Mouse (Mus musculus) ES-E14 (cell line): ENCODE measurements around the gene Fat1. TPM values are rescaled to one million over a fixed set of nuclear protein-coding genes. Genes with fewer than 3 reads are reported as not detected.

Source experiments
- DNase-seq: peaks from one replicate; pipeline ENCODE4 v3.0.0-alpha.2; 2013; ENCODE audit warnings: low read depth, low spot score
- H3K27ac ChIP-seq: 2 replicates; pipeline ENCODE4 v1.5.1; 2012; ENCODE audit warnings: low read depth, mild to moderate bottlenecking, low read length, moderate library complexity, mixed read lengths; ENCODE audit not compliant: poor library complexity, insufficient read depth, severe bottlenecking
- H3K36me3 ChIP-seq: 2 replicates; pipeline ENCODE4 v1.6.1; 2012; ENCODE audit warnings: mild to moderate bottlenecking, low read length, moderate library complexity, mixed read lengths; ENCODE audit not compliant: control insufficient read depth, poor library complexity, insufficient read depth, severe bottlenecking
- H3K4me1 ChIP-seq, 2 experiments: fragments of 150-350 bp in 1 of 2; sonication (generic) in 1 of 2; 2 replicates each; pipeline ENCODE4 v1.6.1; 2012; ENCODE audit warnings: low read length in 2 of 2, mild to moderate bottlenecking in 1 of 2, mixed read lengths in 1 of 2; ENCODE audit not compliant: control insufficient read depth in 2 of 2, insufficient read depth in 2 of 2, poor library complexity in 1 of 2
- H3K4me3 ChIP-seq, 2 experiments: fragments of 150-350 bp in 1 of 2; sonication (generic) in 1 of 2; 2 replicates each; pipeline ENCODE4 v1.5.1; 2012; ENCODE audit warnings: low read length in 2 of 2, low read depth in 1 of 2, mild to moderate bottlenecking in 1 of 2, mixed read lengths in 1 of 2; ENCODE audit not compliant: insufficient read depth in 1 of 2, poor library complexity in 1 of 2, severe bottlenecking in 1 of 2
- H3K9ac ChIP-seq: 2 replicates; pipeline ENCODE4 v1.6.1; 2012; ENCODE audit warnings: low read depth, mild to moderate bottlenecking, low read length, mixed read lengths; ENCODE audit not compliant: poor library complexity, insufficient read depth, severe bottlenecking
- H3K9me3 ChIP-seq: fragments of 150-350 bp; sonication (generic); 2 replicates; pipeline ENCODE4 v1.6.1; 2012; ENCODE audit warnings: low read depth, mild to moderate bottlenecking, low read length; ENCODE audit not compliant: control insufficient read depth, insufficient read depth
- CHD2 ChIP-seq: IDR thresholded peaks from 2 replicates; pipeline ENCODE4 v1.6.1; 2014; ENCODE audit warnings: mild to moderate bottlenecking, low read depth, low read length, inconsistent platforms
- HCFC1 ChIP-seq: IDR thresholded peaks from 2 replicates; pipeline ENCODE4 v1.6.1; 2012; ENCODE audit warnings: low read length, inconsistent platforms, borderline replicate concordance; ENCODE audit not compliant: insufficient read depth
- MAFK ChIP-seq: IDR thresholded peaks from 2 replicates; pipeline ENCODE4 v1.6.1; 2014; ENCODE audit warnings: mild to moderate bottlenecking, low read depth, low read length, inconsistent platforms; ENCODE audit not compliant: insufficient read depth
- ZC3H11A ChIP-seq: IDR thresholded peaks from 2 replicates; pipeline ENCODE4 v1.6.1; 2012; ENCODE audit warnings: low read depth, mild to moderate bottlenecking, inconsistent platforms, low read length, borderline replicate concordance
- ZNF384 ChIP-seq: IDR thresholded peaks from 2 replicates; pipeline ENCODE4 v1.6.1; 2012; ENCODE audit warnings: low read depth, low read length, inconsistent platforms
- in situ Hi-C, 2 experiments: fragments of 600-800 bp; cut with MboI; formaldehyde crosslinking; loops; one replicate each; pipeline ENCODE4 v1.15.1; 2025; ENCODE audit warnings: low sequenced_read_pairs in 2 of 2, inconsistent platforms in 1 of 2; ENCODE audit not compliant: unreplicated experiment in 2 of 2
- total RNA-seq: library from RNA; depleted of rRNA; stranded (reverse); fragments of 300-350 nt; gene quantifications from 2 replicates; pipeline ENCODE4 v1.2.3, GENCODE M21; 2012

The Fat1 gene
- total RNA-seq, 1 experiment = 196 TPM

GRCm38 (mm10) chr8:44992664-44993063 is 57.4 kb downstream of the Fat1 start:
- TF ChIP-seq CHD2 (no peak), ZC3H11A (no peak), MAFK (no peak), HCFC1 (no peak), ZNF384 (no peak)
- no peak overlapping the region for H3K9ac ChIP-seq
- no peak overlapping the region for H3K4me3 ChIP-seq
- peaks cover 0 to 20% of the 10 kb centered on the region in 2 experiments; a peak in 3 of 4 replicates for H3K4me1 ChIP-seq
- no peak for DNase-seq
- H3K36me3 ChIP-seq = peaks cover 16% of the 10 kb centered on the region; the same call in 1 of the 2 replicates
- H3K27ac ChIP-seq = no peak overlapping the region
- H3K9me3 ChIP-seq = no peaks in the 10 kb centered on the region
- in situ Hi-C loops = no loop called here

- H3K4me1 ChIP-seq = peaks cover 0 to 20% of the 10 kb centered on the region in 2 experiments; a peak in 3 of 4 replicates
- DNase-seq = no peak
- no peak overlapping the region for H3K27ac ChIP-seq
Measured at GRCm38 (mm10) chr8:44993376-44993775, 58.1 kb downstream of the Fat1 start.

GRCm38 (mm10) chr8:44996493-44996892 is 61.2 kb downstream of the Fat1 start:
- Histone ChIP-seq H3K36me3 (peaks cover 10% of the 10 kb centered on the region; the same call in 1 of the 2 replicates), H3K4me3 (no peak overlapping the region), H3K4me1 (peaks cover 9 to 26% of the 10 kb centered on the region in 2 experiments), H3K9ac (no peak overlapping the region), H3K9me3 (no peaks in the 10 kb centered on the region), H3K27ac (no peak overlapping the region)
- in situ Hi-C loops = no loop called here
- no peak for DNase-seq
- TF ChIP-seq ZC3H11A = no peak
- no peak for TF ChIP-seq MAFK
- TF ChIP-seq CHD2 = no peak
- TF ChIP-seq HCFC1 = no peak
- TF ChIP-seq ZNF384 = no peak

More at GRCm38 (mm10) chr8:44993376-44993775, 58.1 kb downstream of the Fat1 start:
- H3K4me3 ChIP-seq = no peak overlapping the region
- TF ChIP-seq CHD2 (no peak), ZC3H11A (no peak), HCFC1 (no peak), MAFK (no peak)
- no peaks in the 10 kb centered on the region for H3K9me3 ChIP-seq
- no peak overlapping the region for H3K9ac ChIP-seq
- H3K36me3 ChIP-seq = peaks cover 16% of the 10 kb centered on the region; the same call in 1 of the 2 replicates
- in situ Hi-C loops = no loop called here

GRCm38 (mm10) chr8:44997321-44997720 is 62.1 kb downstream of the Fat1 start:
- Histone ChIP-seq H3K36me3 (peaks cover 9% of the 10 kb centered on the region; the same call in 1 of the 2 replicates), H3K9ac (no peak overlapping the region), H3K27ac (no peak overlapping the region), H3K4me3 (no peak overlapping the region), H3K4me1 (peaks cover 9 to 23% of the 10 kb centered on the region in 2 experiments), H3K9me3 (no peaks in the 10 kb centered on the region)
- TF ChIP-seq ZNF384 (no peak), MAFK (no peak), HCFC1 (no peak), CHD2 (no peak), ZC3H11A (no peak)
- no peak for DNase-seq
- in situ Hi-C loops = no loop called here

- H3K36me3 ChIP-seq = peaks cover 5% of the 10 kb centered on the region; the same call in 1 of the 2 replicates
- peaks cover 9 to 19% of the 10 kb centered on the region in 2 experiments for H3K4me1 ChIP-seq
- H3K27ac ChIP-seq = no peak overlapping the region
- TF ChIP-seq MAFK (no peak), ZNF384 (no peak), HCFC1 (no peak), CHD2 (no peak), ZC3H11A (no peak)
- in situ Hi-C loops = no loop called here
- DNase-seq = no peak
- no peak overlapping the region for H3K9ac ChIP-seq
- no peaks in the 10 kb centered on the region for H3K9me3 ChIP-seq
- H3K4me3 ChIP-seq = no peak overlapping the region
Measured at GRCm38 (mm10) chr8:44997829-44998228, 62.6 kb downstream of the Fat1 start.
